Mouse (Mus musculus) ovary, postnatal 10 days (tissue): ENCODE measurements around the gene Shc1.
"Not testable (repeated sequence)": the region's sequence is repeated elsewhere in the genome, so short reads cannot be mapped to it uniquely, and the experiment has no call there.

ENCODE experiments used
- DNase-seq: peaks from one replicate; pipeline ENCODE4 v3.0.0; 2022; ENCODE audit warnings: low spot score

Shc1 gene

DNA sequence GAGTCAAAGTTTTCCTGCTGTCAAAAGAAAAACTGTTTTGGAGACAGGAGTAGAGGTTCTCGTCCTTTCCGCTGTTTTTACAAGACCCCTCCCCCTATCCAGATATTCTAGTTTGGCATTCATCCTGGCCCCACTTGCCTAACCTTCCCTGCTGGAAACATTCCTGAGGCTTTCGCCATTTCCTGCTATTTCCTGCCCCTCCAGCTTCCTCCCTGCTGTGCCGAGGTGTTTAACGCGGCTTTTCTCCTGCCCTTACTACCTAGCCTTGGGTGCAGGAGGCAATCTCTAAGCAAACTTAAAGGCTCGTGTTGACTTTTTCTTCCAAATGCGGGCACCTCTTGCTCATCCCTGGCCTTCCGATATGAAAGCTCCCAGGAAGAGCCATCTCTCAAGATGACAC, 1.3 kb downstream of the Shc1 start:
- DNase-seq = peak; percentile 29

- no peak for DNase-seq
These were observed 1.7 kb downstream of the Shc1 start for GRCm38 (mm10) chr3:89419981-89420380.

DNA sequence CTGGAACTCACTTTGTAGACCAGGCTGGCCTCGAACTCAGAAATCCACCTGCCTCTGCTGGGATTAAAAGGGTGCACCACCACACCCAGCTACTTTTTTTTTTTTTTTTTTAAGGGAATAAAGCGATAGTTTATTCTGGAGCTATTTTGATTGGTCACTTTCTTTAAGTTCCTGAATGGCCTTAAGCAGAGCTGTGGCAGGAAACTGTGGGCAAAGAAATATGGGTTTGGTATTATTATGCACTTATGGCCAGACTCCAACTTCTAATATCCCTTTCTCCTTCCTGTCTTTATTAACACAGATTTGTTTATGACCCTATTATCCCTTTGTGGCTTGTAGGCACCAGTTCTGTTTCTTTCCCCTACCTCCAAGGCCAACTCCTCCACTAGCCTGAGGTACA, 2.2 kb downstream of the Shc1 start:
- DNase-seq = no peak

GRCm38 (mm10) chr3:89421002-89421774, 2.9 kb downstream of the Shc1 start:
- DNase-seq = peak; percentile 48

DNA sequence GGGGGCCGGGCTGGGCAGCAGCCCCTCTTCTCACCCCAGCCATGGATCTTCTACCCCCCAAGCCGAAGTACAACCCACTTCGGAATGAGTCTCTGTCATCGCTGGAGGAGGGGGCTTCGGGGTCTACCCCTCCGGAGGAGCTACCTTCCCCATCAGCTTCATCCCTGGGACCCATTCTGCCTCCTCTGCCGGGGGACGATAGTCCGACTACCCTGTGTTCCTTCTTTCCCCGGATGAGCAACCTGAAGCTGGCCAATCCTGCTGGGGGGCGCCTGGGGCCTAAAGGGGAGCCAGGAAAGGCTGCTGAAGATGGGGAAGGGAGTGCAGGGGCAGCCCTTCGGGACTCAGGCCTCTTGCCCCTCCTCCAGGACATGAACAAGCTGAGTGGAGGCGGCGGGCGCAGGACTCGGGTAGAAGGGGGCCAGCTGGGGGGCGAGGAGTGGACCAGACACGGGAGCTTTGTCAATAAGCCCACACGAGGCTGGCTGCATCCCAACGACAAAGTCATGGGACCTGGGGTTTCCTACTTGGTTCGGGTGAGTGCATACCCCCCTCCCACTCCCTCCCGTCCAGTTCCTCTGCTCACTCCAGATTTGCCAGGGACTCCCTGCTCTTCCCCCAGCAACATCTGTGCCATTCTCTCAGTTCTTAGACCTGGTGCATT, 3.7 kb downstream of the Shc1 start:
- no peak for DNase-seq

- no peak for DNase-seq
These were observed 4.4 kb downstream of the Shc1 start for GRCm38 (mm10) chr3:89422556-89423205.

- no peak for DNase-seq
These were observed 6.3 kb downstream of the Shc1 start for GRCm38 (mm10) chr3:89424416-89425140.

DNA sequence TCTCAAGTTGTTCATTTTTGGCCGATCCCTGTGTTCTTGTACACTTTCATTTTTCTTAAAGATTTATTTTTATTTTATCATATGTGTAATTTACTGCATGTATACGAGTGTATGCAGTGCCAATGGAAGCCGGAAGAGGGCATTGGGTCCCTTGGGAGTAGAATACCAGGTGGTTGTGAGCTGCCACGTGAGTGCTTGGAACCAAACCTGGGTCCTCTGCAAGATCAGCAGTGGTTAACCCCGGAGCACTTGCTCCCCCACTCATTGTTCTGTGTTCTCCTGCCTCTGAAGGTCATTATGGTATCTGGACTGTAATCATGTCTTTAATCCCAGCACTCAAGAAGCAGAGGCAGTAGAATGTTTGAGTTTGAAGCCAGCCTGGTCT, 6.9 kb downstream of the Shc1 start:
- no peak for DNase-seq

GRCm38 (mm10) chr3:89425876-89426275, 7.6 kb downstream of the Shc1 start:
- no peak for DNase-seq

DNA sequence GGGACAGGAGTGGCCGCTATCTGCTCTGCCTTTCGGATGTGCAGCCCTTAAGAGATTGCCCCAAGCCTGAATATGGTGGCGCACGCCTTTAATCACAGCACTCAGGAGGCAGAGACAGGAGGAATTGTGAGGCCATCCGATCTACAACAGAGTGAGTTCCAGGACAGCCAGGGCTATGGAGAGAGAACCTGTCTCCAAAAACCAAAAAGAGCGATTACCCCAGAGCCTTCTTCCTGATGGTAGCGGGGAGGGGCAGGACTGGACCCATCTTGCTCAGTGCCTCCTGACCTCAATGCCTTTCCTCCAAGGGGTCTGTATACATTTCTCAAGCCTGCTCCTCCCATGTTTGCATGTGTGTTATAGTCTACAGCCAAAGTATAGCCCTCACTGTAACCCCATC, 10.8 kb downstream of the Shc1 start:
- DNase-seq = not testable (repeated sequence)

DNA sequence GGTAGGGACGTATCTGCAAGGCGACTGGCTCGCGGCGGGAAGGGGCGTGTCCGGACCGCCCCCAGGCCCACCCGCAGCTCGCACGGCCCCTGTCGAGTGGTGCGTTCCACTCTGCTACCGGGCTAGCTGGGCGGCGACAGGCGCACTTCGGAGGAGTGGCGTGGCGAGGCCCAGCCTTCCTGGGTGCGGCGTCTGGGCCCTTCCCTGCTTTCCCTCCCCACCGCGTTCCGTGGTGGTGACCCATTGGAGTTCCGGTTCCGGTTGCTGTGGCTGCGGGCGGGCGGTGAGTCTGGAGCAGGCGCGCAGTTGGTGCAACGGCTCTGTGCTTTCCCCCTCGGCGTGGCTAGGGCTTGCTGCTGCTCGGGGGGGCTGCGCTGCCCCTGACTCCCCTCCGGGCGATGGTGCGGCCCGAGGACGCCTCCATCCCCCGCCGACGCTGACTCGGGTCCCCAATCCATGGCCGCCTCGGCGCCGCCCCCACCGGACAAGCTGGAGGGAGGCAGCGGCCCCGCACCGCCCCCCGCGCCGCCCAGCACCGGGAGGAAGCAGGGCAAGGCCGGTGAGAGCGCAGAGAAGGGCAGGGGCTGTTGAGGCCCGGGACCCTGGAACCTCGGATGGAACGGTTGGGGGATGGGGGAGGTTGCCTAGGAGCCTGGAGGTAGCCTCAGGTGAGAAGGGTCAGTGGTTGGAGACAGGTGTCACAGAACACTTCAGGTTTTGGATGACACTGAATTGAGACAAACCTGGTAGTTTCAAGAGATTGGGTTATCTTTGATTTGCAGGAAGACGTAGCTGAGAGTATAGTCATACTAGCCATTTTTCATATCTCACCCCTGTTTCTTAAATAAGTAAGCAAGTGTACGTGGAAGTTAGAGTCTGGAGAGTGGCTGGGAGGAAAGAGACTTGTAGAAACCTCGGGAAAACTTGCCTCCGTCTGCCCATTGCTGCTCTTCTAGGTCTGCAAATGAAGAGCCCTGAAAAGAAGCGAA, 12.2 kb downstream of the Shc1 start, which contains the start of gene Pygo2:
Gene Pygo2, plus strand, starts transcription at position 44 of the 989 bp plus-strand sequence.
- DNase-seq = peak; percentile 88

- no peak for DNase-seq
These were observed 14.4 kb downstream of the Shc1 start for GRCm38 (mm10) chr3:89432606-89433005.

DNA sequence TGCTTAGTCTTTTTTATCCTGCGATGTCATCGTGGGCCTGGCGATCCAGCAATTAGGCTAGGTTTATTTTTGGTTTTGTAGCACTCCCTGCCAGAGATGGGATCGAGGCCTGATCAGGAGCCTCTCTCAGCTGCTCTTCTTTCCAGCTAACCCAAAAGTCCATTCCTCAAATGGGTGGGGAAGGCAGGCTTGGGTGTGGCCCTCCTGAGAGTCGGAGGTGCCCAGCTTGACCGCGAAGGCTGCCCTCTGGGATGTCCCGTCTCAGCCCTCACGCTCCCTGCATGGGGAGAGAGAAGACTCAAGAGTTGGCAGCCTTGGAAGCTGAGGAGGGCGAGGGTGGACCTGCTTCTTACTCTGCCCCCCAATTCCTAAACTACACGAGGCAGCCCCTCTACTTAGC, 16.3 kb downstream of the Shc1 start:
- DNase-seq = no peak

GRCm38 (mm10) chr3:89435041-89435440, 16.8 kb downstream of the Shc1 start:
- DNase-seq = no peak

GRCm38 (mm10) chr3:89436176-89437113, 18.2 kb downstream of the Shc1 start, which contains the start of gene Pbxip1:
Gene Pbxip1 (plus strand): TSS chr3:89436706.
- DNase-seq = peak; percentile 33

- no peak for DNase-seq
These were observed 19.0 kb downstream of the Shc1 start for GRCm38 (mm10) chr3:89437269-89437668.

- DNase-seq = no peak
These were observed 22.4 kb downstream of the Shc1 start for GRCm38 (mm10) chr3:89440691-89441090.

- DNase-seq = no peak
These were observed 30.7 kb downstream of the Shc1 start for GRCm38 (mm10) chr3:89448720-89449537.

DNA sequence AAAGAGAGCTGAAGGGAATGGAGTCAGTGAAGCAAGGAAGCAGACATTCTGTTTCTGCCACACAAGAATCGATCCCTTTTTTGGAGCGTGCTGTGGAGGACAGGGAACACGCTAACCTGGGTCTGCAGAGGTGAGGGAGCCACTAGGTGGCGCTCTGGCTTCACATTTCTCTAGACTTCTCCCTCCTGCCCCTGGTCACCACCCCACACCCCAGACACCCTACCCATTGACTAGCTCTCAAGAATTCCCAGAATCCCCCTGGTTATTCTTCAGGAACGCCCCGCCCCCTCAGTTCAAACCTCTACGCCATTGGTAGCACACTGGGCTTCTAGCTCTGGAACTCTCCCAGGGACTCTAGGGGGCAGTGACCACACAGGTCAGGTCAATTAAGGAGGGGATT, 31.3 kb downstream of the Shc1 start:
- peak; percentile 45 for DNase-seq
